Mouse (Mus musculus) brain, adult 2 months (tissue): ENCODE results near the gene Rnh1.

Experiments
- DNase-seq: peaks from one replicate; pipeline ENCODE4 v3.0.0; 2011; ENCODE audit warnings: low read depth, low spot score

Rnh1 gene

DNA sequence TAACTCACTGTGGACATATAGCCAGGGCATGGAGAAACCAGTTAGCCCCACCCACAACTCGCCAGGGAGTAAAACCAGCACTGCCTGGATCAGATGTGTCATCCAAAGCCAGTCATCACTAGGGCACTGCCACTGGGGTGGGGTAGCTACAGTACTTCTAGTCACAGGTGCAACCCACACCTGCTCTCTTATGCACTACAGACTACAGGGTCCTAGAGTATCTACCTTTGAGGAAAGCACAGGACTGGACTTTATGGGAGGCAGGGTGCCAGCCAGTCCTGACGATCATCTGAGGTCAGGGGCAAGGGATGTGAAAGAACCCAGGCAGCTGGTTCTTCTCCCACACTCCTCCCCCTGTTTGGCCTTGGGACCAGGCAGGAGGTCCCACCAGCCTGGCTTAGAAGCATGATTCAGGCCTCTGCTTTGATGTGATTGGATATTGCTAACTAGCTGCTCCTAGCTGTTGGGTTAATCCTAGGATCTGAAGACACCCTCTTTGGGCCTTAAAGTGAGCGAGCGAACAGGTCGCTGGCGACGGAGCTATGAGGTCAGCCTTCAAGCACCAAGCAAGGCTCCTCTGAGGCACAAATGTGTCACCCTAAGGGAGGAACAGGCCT is 4.6 kb downstream of the Rnh1 start:
- DNase-seq = peak; percentile 62

DNA sequence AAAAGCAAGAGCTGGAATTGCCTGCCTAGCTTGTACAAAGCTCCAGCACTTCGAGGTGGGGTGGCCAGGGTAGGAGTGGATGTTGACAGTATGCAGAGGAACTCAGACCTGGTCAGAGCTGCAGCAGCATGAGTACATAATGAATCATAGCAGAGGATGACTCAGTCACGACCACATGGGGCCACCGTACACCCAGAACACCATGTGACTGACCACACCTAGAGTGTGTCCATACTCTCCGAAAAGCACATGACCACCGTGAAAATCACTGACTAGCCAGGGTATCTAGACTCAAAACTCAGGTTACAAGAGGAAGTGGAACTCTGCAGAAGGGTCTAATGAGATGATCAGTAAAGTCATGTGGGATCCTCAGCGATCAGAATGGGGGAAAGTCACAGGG is 7.8 kb downstream of the Rnh1 start:
- DNase-seq = peak; percentile 61

DNA sequence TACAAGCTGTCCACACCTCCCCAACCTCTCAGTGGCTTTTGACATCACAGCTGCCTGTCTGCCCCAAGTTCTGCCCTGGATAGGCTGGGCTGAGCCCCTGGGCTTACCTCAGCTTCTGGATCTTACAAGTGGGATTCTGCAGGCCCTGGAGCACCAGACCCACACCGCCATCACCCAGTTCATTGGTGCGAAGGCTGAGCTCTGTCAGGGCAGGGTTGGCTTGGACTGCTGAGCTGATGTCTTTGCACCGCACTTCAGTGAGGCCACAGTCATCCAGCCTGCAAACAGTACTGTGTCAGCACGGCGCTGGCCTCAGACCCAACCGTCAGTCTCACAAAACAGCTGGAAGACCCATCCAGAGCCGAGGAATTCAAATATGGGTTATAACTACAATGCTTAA is 8.3 kb downstream of the Rnh1 start:
- DNase-seq = no peak

DNA sequence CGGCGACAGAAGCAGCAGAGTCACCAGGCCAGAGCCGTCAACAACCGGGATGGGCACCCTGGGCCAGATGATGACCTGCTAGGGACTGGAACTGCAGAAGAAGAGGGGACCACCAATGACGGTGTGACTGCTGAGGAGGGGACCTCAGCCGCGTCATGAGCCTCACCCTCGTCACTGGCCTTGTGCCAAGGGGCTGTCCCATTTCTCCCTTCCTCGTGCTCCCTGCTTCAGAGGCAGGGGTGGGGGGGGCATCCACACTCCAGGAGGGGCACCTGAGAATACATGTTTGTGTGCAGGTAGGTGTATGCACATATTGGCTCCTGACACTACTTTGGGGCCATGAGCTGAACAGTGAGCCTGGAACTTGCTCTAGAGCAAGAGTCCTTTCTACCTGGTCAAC is 17.3 kb downstream of the Rnh1 start:
- no peak for DNase-seq

DNA sequence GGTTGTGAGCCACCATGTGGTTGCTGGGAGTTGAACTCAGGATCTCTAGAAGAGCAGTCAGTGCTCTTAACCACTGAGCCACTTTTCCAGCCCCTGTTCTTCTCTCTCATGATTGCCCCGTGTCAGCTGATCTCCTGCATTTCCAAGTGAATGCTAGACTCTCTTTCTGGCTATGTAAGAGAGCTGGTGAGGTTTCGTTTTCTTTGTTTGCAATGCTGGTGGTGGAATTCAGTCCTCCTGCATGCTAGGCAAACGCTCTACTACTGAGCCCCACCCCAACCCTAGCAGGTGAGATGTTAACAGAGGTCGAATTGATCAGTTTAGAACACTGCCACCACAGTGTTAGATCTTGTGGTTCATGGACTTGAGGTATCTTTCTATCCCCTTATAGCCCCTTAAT is 24.0 kb downstream of the Rnh1 start:
- DNase-seq = no peak

DNA sequence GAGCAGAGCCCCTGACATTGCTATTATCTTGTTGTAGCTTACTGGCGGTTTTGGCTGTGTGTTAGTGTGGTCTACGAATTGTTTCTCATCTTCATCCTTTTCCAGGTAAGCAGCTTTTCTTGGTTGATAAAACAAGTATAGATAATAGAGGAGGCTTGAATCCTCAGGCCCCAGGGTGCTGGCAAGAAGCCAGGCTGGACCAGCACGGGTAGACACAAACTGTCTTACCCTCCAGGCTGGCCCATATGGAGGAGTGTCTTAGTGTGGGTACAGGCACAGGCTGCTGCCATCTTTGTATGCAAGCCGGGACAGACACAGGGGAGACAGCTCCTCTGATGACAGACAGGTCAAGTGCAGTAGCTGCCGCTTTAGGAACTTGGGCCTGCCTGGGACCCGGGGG is 25.6 kb downstream of the Rnh1 start:
- DNase-seq = peak; percentile 47

DNA sequence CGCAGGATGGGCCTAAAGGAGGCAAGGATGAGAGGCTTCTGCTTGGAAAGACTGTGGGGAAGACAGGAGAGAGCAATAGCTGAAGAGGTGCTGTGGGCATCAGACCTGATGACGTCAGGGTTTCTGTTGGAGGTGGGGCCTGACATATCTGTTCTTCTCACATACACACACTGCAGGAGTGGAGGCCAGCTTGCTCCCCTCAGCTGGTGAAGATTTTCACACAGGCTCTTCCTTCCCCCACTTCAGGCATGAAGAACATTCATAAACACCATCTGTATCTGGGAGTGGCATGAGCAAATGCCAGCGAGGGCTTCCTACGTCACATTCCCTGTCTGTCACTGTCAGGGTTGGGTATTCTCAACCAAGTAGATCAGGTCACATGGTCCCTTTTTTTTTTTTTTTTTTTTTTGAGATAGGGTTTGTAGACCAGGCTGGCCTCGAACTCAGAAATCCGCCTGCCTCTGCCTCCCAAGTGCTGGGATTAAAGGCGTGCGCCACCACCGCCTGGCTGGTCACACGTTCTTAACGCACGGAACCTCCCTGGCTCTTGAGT is 26.5 kb downstream of the Rnh1 start:
- peak; percentile 60 for DNase-seq

DNA sequence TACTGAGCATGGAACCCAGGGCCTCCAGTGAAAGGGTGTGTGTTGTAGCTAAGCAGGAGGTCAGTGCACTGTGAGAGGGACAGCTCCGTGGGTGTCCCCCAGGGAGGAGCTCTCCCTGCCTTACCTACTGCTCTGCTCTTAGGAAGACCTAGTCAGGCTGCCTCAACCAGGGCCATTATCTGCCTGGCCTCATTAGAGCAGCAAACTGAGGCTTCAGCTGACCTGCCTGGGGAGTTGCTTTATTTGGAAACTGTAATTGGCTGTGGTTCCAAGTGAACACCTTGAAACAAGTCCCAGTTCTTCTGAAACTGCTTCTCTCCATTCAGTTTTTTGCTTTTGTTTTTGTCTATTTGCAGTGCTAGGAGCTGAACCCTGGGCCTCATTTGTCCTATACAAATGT is 27.3 kb downstream of the Rnh1 start:
- DNase-seq = peak; percentile 85

DNA sequence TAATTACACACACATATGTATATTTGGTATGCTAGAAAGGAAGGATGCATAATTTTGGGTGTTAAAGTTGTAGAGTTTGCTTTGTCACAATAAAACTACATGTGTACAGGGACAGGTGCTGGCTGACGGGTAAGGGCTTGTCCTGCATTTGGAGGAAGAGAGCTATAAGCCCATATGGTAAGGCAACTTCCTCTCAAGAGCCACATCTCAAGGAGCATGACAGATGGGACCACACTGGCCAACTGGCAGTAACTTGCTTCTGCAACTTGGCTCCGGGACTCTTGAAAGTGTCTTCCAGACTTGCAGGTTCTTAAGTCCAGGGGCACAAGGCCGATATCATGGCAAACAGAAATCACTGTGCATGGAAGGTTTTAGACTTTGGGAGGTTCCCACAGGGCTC is 28.0 kb downstream of the Rnh1 start:
- peak; percentile 67 for DNase-seq

DNA sequence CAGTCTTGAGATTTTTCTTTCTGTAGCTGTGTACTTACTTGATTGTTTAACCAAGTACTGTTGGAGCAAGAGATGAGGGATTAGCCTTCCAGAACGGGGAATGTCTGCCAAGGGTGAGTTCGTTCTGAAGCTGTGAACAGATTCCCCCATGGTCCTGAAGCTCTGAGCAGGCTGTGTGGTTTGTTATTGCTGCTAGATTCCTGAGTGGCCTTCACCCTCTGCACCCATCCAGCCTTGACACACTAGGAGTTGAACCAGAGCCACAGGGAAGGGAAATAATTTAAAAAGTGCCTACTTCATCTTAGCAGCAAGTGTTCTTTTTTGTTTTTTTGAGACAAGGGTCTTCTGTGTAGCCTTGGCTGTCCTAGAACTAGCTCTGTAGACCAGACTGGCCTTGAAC is 28.8 kb downstream of the Rnh1 start:
- DNase-seq = no peak

DNA sequence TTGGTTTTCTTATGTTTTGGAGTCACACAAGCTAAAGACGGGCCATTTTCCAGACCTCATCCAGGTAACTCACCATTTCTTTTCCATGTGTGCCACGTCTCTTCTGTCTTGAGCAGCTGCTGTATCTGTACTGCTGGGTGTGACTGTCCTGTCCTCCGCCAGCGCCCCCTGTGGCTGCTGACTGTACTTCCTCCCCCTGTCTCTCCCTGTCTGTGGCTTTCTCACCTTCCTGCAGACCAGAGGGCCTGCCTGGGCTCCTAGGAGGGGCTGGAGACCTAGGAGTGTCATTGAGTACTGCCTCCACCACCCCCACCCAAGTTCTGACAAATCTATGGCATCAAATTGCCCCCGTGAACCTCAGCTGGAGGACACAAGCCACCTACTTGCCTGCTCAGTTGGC is 29.5 kb downstream of the Rnh1 start:
- peak; percentile 48 for DNase-seq

DNA sequence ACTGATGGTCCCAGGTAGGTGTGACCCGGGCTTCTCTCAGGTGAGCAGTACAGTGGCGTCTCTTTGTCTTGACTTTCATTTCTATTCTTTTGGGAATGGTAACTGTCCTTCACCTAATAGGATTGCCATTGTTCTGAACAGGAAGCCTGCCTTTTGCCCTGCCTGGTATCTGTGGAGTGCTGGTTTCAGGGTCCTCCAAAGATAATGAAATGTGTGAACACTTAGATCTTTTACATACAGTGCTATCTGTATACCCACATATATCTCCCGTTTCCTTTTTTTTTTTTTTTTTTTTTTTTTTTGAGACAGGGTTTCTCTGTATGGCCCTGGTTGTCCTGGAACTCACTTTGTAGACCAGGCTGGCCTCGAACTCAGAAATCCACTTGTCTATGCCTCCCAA is 31.3 kb downstream of the Rnh1 start:
- DNase-seq = no peak

DNA sequence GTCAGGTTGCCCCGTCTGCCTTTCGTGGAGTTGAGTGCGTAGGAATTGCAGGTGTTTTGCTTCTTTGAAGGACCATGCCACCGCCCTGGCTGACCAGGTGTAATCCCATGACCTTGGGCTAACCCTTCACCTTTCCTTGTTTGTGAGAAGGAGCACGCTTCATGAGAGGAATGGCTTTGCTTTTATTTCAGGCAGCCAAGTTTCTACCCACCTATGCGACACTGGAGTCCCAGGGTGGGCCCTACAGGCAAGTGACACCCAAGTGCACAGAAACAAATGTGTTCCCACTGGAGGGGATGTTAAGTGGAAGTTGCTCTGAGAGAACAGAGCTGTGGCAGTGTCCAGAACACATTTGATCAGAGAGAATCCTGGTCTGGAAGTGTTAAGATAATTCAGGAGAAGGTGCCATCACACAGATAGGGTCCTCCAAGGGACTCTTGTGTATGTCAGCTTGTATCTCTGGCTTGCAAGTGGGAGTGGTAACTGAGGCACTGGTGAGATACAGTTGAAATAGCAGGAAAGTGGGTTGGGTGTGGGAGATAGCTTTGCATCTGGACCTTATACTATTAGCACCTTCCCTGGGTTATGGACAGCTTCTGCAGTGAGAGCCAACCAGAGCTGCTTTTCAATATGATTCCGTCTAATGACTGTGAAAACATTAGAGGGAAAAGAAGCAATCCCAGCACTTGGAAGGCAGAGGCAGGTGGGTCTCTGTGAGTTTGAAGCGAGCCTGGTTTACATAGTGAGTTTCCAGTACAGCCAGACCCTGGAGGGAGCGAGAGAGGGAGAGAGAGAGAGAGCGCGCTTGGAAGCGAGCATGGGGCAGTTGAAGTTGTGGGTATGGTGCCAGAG is 40.5 kb downstream of the Rnh1 start:
- DNase-seq = no peak

DNA sequence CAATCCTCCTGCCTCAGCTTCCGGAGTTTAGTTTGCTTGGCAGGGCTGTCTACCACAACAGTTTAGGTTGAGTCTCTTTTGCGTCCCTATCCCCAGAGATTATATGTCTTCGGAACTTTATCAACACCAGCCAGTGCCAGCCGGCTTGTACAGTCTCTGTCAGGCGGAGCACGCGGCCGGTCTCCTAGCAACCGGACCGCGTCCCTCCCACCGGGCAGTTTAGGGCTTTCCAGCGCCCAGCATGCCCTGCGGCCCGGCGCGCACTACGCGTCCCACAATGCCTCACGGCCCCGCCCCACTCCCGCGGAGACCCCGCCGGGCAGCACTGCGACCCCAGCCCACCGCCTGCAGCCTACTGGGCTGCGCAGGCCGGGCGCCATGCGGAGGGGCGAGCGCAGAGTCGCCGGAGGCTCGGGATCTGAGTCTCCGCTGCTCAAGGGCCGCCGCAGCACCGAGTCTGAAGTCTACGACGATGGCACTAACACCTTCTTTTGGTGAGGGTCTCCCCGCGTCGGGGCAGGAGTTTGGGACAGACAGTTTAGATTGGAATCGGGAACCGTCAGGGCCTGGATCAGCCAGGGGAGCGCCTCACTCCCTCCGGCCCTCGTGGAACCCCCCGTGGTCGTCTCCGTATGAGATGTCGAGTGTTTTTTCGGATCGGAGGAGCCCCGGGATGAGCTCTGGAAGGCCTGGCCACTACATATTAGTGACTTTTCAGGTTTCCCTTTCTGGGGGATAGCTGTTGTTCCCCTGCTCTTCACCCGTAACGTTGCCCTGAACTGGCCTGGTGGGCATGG is 41.4 kb downstream of the Rnh1 start:
- peak; percentile 95 for DNase-seq

DNA sequence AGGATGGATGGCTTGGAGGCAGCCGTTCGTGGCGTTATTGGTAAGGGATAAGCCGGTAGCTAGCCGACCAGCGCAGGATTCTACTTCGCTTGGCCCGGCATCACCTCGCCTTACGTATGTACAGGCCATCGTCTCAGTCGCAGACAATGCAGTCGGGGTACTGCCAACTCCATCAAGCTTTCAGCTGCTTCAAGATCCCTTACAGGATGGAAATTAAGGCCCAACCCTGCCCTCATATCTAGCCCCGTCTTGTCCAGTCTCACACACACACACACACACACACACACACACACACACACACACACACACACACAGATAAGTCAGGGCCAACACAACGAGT is 49.2 kb downstream of the Rnh1 start:
- DNase-seq = no peak

DNA sequence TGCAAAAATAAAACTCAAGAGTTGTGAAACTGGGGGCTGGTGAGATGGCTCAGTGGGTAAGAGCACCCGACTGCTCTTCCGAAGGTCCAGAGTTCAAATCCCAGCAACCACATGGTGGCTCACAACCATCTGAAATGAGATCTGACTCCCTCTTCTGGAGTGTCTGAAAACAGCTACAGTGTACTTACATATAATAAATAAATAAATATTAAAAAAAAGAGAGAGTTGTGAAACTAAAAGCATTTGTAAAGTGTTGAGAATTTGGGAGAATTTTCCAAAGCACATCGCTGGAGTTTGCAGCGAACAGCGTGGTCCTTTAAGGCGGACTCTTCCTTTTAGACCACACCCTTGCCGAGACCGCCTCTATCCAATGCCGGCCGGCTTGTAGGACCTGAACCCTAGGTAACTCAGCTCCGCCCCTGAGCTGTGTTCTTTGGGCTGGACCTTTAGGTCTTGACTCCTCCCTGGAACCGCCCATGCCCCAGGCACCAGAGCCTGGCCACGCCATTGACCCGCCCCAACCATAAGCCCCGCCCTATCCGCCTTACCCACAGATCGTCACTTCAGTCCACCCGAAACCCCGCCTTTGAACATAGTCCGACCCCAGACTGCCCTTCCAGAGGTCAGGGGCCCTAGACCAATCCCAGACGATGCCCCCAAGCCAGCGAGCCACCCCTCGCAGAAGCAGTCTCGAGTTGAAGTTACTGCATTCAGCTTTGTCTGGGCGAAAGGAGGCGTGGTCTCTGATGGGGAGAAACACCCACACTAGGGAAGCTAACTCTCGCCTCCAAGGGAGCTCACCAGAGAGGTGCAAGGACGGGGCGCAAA is 49.8 kb downstream of the Rnh1 start:
- peak; percentile 98 for DNase-seq

DNA sequence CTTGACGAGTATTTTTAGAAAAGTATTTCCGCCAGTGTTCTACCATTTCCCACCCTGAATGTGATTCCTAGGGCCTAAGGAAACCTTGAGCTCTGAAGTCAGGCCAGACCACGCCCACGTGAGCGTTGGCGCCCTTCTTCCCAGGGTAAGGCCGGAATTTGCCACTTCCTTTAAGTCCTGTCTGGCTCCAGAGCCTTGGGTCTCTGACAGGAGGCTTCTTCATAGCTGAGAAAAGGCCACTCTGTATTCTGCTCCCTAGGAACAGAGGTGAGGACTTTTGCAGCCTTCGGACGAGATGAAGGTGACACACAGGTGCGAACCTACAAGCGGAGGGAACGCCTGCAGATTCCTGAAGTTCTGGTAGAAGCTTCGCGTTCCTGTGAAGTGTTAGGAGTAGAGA is 50.4 kb downstream of the Rnh1 start, which contains the start of gene Ptdss2:
Gene Ptdss2 (plus strand): TSS at position 138 of the 400 bp plus-strand sequence.
- no peak for DNase-seq

DNA sequence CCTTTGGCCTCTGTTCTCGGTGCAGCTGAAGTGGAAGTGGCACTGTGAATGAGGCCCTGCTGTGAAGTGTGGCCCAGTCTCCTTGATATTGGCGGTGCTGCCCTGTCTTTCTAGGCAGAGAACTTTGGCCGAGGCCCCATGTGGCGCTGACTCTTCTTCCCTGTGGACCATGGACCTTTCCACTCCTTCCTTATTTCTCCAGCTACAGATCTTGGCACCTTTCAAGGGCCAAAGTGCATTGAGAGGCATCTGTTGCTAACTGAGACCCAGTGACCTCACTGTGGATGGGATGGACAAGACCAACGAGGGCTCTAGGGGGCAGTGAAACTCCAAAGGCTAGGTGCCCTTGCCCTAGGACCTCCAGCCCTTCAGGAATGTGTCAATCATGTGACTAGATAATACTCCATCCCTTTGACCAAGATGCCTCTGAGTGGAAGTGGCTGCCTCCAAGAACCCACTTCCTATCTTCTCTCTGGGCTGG is 51.6 kb downstream of the Rnh1 start:
- no peak for DNase-seq

DNA sequence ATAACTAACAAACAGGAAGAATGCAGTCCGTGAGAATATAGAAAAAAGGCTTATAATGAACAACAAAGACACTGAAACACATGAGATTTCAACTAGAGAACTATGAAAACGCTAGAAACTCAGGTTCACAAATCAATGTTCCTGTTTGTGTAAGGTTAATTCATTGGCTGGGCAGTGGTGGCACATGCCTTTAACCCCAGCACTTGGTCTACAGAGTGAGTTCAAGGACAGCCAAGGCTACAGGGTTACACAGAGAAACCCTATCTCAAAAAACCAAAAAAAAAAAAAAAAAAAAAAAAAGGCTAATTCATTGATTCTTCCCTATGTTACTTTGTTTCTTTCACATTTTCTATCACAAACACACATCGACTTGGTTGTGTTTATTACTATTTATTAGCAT is 52.1 kb downstream of the Rnh1 start:
- no peak for DNase-seq

DNA sequence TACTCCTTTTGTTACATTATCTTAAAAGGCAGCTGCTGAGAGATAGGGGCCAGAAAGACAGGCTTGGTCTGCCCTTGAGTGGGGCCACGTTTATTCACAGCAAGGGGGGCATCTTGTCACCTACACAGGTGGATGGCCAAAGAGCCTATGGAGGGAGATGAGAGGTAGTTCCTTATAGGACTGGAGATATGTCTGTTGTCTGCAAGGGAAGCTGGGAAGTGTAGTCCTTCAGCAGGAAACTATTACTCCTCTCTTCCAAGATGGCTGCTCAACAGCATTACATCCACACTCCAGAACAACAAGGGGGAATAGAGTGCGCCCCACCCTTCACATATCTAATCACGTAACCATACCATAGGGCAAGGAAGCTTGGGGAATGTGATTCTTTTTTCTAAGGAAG is 53.2 kb downstream of the Rnh1 start:
- DNase-seq = peak; percentile 22

DNA sequence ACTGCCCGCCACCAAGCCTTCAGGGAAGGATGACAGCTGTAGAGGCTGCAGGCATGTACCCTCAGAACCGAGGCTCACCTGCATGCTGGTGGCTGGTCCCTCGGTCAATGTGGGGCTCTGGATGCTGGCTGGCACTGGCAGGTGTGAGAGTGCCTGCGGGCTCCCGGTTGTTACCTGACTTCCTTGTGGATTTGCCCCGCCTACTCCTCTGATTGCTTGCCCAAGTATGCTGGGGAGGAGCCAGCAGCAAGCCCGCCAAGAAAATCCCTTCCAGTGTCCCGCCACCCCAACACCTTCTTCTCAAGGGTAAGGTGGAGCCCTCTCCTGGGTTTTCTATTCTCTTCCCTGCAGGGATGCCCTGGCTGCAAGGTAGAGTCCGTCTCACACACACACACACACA is 55.0 kb downstream of the Rnh1 start, which contains the start of gene Ano9:
Gene Ano9 (minus strand): TSS at position 171 of the 400 bp plus-strand sequence.
- no peak for DNase-seq
